Mouse (Mus musculus) right cerebral cortex, adult 2 months (tissue): ENCODE measurements around the gene Hepacam.

Source experiments
- DNase-seq, 2 experiments: peaks; one replicate each; pipeline ENCODE4 v3.0.0; 2021 to 2022; ENCODE audit warnings: low spot score in 2 of 2

Hepacam gene

DNA sequence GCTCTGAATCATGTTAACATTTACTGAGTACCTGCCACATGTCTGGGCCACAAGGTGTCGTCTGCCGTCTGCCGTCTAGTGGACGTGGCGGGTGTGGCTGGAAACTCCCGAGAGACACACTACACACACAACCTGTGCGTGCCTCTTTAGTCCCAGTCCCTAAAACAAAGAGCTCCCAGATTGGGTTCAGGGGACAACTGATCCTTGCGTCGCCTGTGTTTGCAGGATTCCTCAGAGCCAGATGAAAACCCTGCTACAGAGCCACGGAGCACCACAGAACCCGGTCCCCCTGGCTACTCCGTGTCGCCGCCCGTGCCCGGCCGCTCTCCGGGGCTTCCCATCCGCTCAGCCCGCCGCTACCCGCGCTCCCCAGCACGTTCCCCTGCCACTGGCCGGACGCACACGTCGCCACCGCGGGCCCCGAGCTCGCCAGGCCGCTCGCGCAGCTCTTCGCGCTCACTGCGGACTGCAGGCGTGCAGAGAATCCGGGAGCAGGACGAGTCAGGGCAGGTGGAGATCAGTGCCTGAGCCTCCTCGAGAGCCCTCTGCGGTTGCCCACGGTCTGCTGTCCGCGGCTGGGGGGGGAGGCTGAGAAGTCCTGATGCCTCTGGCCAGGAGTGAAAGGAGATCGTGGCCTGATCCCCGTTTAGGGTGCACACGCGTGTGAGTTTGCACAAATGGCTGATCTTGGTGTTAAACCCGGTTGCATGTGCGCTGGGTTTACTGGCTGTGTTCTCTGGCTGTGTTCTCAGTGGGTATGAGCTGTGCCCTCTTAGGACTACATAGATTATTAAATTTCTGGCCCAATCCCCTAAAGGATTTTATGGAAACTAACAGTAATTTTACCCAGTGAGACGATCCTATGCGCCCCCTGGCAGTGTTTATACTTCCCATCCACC is 17.4 kb downstream of the Hepacam start:
- no peak for DNase-seq

DNA sequence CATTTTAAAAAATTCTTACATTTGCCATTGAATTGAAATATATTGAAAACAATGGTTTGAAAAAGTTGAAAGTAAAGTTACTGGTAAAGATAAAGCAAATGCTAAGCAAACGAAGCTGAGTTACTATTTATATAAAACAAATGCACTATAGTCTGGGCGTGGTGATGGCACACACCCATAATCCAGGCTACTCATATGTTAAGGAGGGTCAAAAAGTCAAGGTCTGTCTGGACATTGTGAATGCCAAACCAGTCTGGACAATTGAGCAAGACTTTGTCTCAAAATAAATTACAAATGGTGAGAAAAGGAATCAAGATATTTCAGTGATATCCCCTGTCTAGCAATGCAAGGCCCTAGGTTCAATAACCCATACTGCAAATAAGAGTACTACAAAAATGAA is 23.7 kb downstream of the Hepacam start:
- DNase-seq: no peak

DNA sequence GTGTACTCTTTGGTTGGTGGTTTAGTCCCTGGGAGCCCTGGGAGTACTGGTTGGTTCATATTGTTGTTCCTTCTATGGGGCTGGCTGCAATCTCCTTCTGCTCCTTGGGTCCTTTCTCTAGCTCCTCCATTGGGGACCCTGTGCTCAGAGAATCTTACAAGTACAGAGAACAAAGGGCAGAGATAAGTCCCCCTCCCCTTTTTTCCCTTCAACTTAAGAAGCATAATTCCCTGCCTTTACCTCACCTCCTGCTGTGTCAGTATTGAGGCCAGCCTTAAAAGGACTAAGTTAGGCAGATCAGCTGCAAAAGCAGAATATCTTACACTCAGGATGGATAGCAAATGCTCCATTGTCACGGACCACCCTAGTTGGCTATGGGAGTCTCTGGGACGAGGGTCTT is 24.9 kb downstream of the Hepacam start:
- no peak for DNase-seq

DNA sequence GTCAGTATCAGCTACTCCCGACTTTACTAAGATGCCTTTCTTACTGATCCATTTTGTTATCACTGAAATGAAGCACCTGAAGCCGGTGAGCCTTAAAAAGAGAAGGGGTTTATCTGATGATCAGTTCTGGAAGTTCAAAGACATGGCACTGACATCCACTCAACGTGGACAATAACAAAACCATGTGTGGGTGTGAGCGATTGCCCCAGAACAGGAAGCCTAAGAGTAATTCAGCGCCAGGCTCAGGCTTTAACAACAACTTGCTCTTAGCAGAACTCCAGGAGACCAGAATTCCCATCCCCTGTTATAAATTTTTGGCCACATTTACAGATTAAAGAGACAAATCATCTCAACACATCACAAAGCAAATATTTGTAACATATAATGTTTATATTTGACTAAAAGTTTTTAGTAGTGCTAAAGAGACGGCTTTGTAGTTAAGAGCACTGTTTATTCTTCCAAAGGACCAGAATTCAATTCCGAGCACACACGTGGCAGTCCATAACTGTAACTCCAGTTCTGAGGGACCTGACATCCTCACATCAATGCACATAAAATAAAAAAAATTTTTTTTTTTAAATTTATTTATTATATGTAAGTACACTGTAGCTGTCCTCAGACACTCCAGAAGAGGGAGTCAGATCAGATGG is 26.5 kb downstream of the Hepacam start:
- no peak for DNase-seq

DNA sequence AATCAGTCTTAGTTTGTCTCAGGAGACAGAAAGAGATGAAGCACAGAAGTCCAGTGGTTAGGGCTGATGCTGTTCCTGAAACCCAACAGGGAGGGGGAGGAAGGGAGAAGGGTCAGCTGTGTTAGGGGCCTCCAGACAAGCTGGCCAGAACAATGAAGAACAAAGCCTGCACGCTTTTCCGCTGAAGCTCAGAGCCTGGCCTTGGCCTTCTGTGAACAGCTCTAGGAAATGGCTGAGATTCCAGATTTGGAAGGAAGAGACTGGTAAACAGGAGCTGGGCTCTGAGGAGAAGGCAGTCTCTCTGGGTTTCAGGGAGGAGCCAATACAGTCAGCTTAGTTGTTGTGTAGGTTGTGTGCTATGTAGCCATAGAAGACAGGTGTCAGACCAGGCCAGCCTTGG is 33.4 kb downstream of the Hepacam start:
- no peak for DNase-seq

DNA sequence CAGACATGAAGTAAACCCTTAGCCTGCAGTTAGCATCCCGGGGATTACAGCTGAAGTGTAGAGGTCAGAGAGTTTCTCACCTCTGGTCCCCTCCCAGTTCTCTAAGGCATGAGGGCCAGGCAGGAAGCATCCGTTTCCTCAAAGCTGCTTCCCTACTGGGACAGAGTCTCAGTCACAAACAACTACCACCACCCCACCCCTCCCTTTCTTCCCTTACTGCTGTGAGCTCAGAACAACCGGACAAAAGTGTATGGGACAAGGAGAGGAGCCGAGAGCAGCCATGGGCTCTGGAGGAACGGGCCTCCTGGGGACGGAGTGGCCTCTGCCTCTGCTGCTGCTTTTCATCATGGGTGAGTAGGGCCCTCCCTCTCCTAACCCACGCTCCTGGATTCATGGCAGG is 34.7 kb downstream of the Hepacam start, which contains the start of gene Robo4:
Robo4 (plus strand) TSS at position 96 of the 400 bp plus-strand sequence.
- no peak for DNase-seq

DNA sequence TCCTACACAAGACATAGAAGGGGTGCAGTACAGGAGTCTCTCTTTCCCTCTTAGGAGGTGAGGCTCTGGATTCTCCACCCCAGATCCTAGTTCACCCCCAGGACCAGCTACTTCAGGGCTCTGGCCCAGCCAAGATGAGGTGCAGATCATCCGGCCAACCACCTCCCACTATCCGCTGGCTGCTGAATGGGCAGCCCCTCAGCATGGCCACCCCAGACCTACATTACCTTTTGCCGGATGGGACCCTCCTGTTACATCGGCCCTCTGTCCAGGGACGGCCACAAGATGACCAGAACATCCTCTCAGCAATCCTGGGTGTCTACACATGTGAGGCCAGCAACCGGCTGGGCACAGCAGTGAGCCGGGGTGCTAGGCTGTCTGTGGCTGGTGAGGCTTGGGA is 35.4 kb downstream of the Hepacam start:
- DNase-seq: no peak

DNA sequence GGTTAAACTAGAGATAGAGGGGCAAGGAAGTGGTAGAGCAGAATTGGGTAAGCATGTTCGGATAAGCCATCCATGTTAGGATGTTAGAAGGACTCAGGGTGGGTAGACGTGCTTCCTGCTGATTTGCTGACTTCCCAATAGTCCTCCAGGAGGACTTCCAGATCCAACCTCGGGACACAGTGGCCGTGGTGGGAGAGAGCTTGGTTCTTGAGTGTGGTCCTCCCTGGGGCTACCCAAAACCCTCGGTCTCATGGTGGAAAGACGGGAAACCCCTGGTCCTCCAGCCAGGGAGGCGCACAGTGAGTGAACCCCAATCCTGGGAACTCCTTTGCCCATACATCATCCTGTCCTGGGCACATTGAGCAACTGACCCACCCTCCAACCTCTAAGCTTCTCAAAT is 35.9 kb downstream of the Hepacam start:
- no peak for DNase-seq

DNA sequence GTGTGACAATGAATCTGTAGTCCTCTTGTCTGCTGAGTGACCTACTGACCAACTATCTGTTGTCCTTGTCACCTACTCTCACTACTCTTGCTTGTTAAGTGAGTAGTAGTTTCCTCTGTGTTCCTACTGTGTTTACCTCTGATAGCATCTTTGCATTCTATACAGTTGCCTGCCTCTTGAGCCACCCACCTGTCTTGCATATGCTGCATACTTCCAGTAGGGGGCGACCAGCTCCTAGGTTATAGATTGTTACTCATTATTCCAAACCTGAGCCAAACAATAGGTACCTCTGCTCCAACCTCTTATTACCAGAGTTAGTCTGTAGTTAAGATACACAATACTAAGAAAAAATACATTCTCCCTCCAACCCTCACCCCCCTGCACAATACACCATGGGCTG is 39.2 kb downstream of the Hepacam start:
- peak in 1 of 2 experiments; percentile 42 for DNase-seq

DNA sequence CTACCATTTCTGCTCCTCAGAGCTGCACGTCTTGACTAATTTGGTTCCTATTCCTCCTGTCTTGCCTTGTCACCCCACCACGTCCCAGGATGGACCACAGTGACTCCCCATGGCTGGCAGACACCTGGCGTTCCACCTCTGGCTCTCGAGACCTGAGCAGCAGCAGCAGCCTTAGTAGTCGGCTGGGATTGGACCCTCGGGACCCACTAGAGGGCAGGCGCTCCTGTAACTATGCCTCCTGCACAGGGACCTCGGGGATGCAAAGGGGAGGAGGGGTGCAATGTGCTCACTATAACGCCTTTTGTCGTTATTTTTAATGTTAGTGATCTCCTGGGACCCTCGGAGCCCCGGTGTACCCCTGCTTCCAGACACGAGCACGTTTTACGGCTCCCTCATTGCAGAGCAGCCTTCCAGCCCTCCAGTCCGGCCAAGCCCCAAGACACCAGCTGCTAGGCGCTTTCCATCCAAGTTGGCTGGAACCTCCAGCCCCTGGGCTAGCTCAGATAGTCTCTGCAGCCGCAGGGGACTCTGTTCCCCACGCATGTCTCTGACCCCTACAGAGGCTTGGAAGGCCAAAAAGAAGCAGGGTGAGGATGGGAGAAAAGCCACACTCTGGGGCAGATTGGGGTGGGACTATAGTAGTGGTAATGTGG is 40.8 kb downstream of the Hepacam start:
- no peak for DNase-seq

DNA sequence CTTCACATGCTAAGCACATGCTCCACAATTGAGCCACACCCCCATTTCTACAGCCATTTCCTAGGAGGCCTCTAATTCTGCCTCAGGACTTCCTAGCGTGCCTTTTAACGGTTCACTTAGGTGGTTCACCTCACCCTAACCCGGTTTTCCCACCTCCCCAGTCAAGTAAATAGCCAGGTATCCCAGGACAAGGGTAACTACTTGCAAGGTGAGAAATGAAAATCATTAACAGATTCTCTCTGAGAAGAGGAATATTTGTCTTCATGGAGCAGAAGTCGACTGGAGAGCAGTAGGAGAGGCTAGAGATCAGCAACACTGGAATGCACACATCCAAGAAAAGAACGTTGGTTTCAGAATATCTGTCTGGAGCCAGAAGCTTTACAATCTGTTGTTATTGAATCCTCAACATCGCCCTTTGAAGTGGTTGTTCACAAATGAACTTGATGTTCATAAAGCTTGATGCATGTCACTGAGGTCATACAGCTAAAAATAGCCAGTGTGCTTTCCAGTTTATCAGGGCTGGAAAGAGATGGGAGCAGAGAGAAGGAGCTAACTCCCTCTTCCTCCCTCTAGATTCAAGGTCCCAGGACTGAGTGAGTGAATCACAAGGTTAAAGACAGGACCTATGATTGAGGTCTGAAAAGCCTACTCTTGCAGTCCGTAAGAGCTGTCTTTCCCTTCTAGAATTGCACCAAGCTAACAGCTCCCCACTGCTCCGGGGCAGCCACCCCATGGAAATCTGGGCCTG is 42.7 kb downstream of the Hepacam start:
- no peak for DNase-seq

DNA sequence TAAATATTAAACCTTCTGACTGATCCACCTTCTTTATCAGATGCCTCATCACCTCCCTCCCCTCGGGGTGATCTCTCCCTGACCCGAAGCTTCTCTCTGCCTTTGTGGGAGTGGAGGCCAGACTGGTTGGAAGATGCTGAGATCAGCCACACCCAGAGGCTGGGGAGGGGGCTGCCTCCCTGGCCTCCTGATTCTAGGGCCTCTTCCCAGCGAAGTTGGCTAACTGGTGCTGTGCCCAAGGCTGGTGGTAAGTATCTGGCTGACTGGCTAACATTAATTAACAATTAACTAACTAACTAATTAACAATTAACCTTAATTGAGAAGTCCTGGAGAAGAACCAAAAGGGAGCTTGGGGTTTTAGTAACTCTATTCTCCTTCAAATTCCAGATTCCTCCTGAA is 45.8 kb downstream of the Hepacam start:
- no peak for DNase-seq

DNA sequence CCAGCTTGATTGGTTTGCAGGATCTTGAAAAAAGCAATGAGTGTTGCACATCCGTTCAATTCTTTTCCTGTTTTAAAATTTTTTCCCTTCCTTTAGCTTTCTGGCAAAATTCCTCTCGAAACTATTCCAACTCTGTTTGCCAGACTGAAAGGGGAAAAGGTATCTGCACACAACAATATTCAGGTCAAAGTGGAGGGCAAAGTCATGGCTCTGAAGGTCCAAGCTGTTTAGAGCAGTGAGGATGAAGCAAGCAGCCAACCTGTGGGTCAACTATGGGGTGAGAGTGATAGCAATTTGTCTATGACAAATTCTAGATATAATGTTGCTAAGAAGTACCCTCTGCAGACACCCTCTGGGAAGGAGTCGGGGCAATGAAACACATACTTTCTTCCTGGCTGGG is 47.5 kb downstream of the Hepacam start:
- DNase-seq: no peak

DNA sequence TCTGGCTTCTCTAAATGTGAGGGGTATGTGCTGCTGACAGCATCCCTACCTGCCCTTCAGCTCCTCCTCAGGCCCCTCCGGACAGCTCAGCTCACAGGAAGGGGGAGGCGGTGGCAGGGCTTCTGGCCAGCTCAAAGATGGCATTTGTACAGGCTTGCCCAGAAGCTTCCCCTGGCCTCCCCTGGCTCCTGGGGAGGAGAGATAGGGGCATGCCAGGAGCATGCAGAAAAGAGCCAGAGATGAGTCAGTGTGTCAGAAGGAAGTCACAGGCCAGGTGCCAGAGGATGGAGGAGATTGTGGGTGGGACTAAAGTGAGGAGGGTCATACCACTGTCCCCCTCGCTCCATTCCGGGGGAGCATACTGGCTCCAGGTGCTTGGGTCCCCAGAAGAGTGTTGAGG is 51.6 kb downstream of the Hepacam start:
- DNase-seq: no peak

DNA sequence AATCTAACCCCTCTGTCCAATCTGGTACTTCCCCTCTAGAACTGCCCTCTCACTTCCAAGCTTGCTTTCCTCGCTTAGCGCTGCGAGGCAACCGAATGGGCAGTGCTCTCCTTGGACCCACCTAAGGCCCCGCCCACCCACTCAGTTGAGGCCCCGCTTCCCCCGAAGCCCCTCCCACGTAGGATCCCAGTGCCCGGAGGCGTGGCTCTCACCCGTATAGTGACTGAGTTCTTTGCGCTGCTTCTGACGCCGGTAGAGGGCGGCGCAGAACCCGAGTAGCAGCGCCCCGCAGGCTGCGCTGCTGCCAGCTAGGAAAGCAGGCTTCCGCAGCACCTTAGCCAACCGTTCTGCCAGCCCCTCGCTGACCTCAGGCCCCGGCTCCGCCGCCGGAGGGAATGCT is 53.5 kb downstream of the Hepacam start:
- DNase-seq: peak; percentile 52 to 67

DNA sequence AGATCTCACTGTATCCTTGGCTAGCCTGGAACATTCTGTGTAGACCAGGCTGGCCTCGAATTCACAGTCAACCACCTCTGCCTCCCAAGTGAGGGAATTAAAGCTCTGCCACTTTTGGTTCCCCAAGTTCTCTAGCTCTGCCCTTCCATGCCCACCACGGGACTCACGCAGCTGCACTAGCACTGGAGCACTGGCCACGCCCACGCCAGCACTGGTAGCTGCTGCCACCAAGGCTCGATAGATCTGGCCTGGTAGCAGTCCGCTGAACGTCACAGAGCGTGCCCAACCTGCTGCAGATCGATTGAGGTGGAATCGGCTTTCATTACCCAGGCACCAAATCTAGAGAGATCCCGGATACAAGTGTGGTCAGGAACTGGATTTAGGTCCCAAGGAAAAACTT is 54.1 kb downstream of the Hepacam start:
- DNase-seq: no peak

DNA sequence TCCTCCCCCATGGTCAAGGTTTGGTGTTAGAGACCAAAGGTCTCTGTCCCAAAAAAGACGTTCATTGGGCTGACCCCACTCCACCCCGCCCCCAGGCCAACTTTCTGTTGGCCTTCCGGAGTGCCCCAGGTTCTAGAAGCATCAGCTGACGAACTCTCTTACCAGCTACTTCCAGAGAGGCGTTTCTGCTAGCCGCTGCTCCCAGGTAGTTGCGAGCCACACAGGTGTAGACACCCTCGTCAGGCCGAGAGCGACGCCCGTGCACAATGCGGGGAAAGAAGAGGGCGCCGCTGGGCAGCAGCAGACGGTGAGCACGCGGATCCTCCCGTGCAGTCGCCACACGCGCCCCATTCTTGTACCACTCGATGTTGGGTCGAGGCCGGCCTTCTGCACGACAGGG is 62.2 kb downstream of the Hepacam start:
- no peak for DNase-seq

DNA sequence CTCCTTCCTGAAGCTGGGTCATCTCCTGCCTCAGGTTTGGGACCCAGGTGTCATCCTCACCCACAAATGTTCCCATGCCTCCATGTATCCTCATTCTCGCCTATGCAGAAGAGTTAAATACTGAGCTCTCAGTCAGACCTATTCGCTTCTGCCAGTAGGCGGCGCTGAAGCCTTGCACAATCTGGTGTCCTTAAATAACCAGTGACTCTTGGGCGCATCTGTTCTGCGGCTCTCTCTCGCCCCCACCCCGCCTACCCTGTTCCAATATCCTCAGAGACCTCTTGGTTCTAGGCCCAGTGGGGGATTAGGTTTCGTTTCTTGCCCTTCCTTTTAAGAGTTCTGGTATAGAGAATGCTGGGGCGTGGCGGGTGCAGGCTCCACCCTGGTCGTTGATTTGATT is 63.4 kb downstream of the Hepacam start:
- peak; percentile 96 to 98 for DNase-seq

DNA sequence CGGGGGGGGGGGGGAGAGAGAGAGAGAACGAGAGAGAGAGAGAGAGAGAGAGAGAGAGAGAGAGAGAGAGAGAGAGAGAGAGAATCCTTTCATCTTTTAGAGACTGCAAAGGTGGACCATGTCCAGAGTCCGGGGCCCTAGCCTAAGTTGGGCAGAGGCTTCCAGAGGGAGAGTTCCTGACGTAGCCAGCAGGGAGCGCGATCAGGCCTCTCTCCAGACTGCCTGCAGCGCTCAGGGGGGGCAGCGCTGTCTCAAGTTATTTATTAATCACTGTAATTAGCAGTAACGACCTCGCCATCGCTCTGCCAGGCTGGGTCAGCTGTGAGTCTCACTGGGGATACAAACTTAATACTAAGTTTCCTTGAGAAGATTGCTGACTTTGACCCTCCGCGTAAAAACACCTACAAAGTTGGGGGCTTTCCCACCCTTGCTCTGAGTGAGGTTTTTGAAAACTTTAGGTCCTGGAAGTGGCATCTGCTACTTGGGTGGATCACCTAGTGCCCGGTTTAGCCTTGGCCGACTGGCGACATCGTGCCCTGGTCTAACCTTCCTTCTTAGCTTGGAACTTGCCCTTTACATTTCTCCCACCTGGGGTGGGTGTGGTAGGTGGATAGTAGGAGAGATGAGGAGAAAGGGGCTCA is 65.0 kb downstream of the Hepacam start:
- DNase-seq: peak; percentile 47 to 64

DNA sequence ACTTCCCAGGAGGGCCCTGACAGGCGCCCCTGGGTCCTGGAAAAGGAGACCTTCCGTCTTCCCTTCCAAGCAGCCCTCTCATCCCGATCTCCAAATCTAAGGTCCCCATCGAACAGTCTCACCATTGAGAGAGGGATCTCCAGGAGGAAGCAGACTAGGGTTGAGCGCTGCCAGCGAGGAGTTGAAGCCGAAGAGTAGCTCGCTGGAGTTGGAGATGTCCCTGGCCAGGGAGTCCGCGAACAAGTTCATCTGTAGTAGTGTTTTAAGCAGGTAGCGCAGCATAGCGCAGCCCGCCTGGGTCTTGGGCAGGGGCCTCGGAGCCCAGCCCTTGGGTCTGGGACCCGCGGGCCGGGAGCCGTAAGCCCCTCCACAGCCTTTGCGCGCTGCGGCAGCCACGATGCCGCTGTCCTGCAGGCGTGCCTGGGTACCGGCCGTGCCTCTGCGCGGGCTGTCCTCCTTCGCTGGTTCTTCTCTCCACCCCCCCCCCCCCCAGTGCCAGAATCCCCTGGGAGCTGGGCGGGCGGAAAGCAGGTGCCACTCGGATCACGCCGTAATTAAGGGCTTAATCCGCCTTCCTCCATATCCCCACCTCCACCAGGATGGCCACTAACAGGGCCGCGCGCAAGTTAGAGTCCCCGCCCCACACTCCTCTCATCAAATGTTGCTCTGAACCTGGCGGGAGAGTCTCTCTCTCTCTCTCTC is 65.7 kb downstream of the Hepacam start, which contains the start of gene Robo3:
Robo3 (minus strand) TSS at position 527 of the 702 bp plus-strand sequence.
- peak in 1 of 2 experiments; percentile 28 for DNase-seq
